Mouse (Mus musculus): Measurements from ENCODE around the gene Mob1a.
A peak's percentile ranks its signal among the peaks of the same experiment; 100 is the strongest.

Gene Mob1a

GRCm38 (mm10) chr6:83325525-83326393 is at the start of gene Mob1a, which contains the start of gene Mthfd2:
Gene Mob1a (plus strand): TSS chr6:83326016.
Gene Mthfd2 (minus strand): TSS chr6:83325908.
- peak; percentile 96 for DNase-seq (ENCODE audit: low spot score)

GRCm38 (mm10) chr6:83277151-83277550 is 48.7 kb upstream of the Mob1a start:
- DNase-seq (ENCODE audit: low spot score): no peak

GRCm38 (mm10) chr6:83278881-83279280 is 46.9 kb upstream of the Mob1a start:
- peak; percentile 53 for DNase-seq (ENCODE audit: low spot score)

- peak; percentile 26 for DNase-seq (ENCODE audit: low spot score)
Measured at GRCm38 (mm10) chr6:83280256-83280955, 45.4 kb upstream of the Mob1a start.

- DNase-seq (ENCODE audit: low spot score): no peak
Measured at GRCm38 (mm10) chr6:83300447-83301229, 25.2 kb upstream of the Mob1a start.

- no peak for DNase-seq (ENCODE audit: low spot score)
Measured at GRCm38 (mm10) chr6:83301294-83301693, 24.5 kb upstream of the Mob1a start.

GRCm38 (mm10) chr6:83302264-83302663 is 23.6 kb upstream of the Mob1a start:
- no peak for DNase-seq (ENCODE audit: low spot score)

GRCm38 (mm10) chr6:83309017-83309416 is 16.8 kb upstream of the Mob1a start:
- DNase-seq (ENCODE audit: low spot score): no peak

GRCm38 (mm10) chr6:83311206-83311605 is 14.6 kb upstream of the Mob1a start:
- DNase-seq (ENCODE audit: low spot score): no peak

- DNase-seq (ENCODE audit: low spot score): no peak
Measured at GRCm38 (mm10) chr6:83312021-83312420, 13.8 kb upstream of the Mob1a start.

GRCm38 (mm10) chr6:83312514-83312913 is 13.3 kb upstream of the Mob1a start:
- DNase-seq (ENCODE audit: low spot score): peak; percentile 83

GRCm38 (mm10) chr6:83315293-83315692 is 10.5 kb upstream of the Mob1a start:
- DNase-seq (ENCODE audit: low spot score): no peak

- DNase-seq (ENCODE audit: low spot score): peak; percentile 70
Measured at GRCm38 (mm10) chr6:83316022-83316421, 9.8 kb upstream of the Mob1a start.

- peak; percentile 91 for DNase-seq (ENCODE audit: low spot score)
Measured at GRCm38 (mm10) chr6:83317108-83317741, 8.6 kb upstream of the Mob1a start.

GRCm38 (mm10) chr6:83321927-83322326 is 3.9 kb upstream of the Mob1a start:
- no peak for DNase-seq (ENCODE audit: low spot score)

GRCm38 (mm10) chr6:83322794-83323193 is 3.0 kb upstream of the Mob1a start:
- no peak for DNase-seq (ENCODE audit: low spot score)

GRCm38 (mm10) chr6:83323652-83324419 is 2.0 kb upstream of the Mob1a start:
- no peak for DNase-seq (ENCODE audit: low spot score)

- DNase-seq (ENCODE audit: low spot score): no peak
Measured at GRCm38 (mm10) chr6:83326394-83326736, 549 bp downstream of the Mob1a start.

- no peak for DNase-seq (ENCODE audit: low spot score)
Measured at GRCm38 (mm10) chr6:83326761-83327160, 945 bp downstream of the Mob1a start.

- no peak for DNase-seq (ENCODE audit: low spot score)
Measured at GRCm38 (mm10) chr6:83327591-83328190, 1.9 kb downstream of the Mob1a start.

GRCm38 (mm10) chr6:83341387-83341786 is 15.6 kb downstream of the Mob1a start:
- no peak for DNase-seq (ENCODE audit: low spot score)

Measured in c-Kit-positive CD71-positive TER-119-positive erythroid progenitor cells, embryonic 14.5 days (primary cell).